10 mouse cellular contexts compared by ENCODE assay signal in the genomic region with DNA sequence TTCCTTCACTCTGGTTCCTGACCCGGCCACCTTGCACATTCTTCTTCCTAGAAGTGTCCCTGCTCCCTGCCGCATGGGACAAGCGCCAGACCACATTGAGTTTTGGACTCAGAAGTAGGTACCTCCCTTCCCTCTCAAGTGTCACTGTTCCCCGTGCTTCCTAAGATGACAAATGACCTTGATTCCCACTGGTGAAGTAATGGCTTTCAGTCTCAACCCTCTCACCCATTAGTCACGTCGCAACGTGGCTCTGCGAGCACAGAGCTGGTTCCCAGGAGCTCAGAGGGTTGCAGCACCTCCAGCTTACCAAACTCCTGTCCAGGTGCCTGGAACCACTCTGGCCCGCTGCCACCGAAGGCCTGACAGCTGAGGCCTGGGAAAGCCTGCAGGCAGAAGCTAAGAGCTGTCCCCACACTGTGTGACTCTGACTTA. TPM values are rescaled to one million over a fixed set of nuclear protein-coding genes. Genes with fewer than 3 reads are reported as not detected.
DNase-seq lines count a peak whose midpoint lies in the region; ATAC-seq lines count a peak whose summit lies in the region.
"Had no signal": no experiment of that assay in that cellular context is flagged by ENCODE, and none has a peak within 500 bp of the region (broad histone marks: within the 10 kb centered on the region; RNA-seq: fewer than 3 reads in every experiment).

No protein-coding gene starts in this region.

- peak overlapping the region; percentile 25; the same call in 1 of the 2 replicates for H3K27ac ChIP-seq in heart, embryonic 13.5 days (replicated peaks)

- H3K9me3 ChIP-seq in heart, embryonic 13.5 days: 0 out of 2 replicates have a peak, but pooled peaks cover 3% of the 10 kb centered on the region

- DNase-seq in 3134 (ENCODE audit: extremely low read depth, insufficient read length, low spot score) (peak; percentile 78), adipocyte (ENCODE audit: low spot score) (peak; percentile 85)
- peak; percentile 83 to 89 for DNase-seq in lung, adult 18-20 months
- no peak for DNase-seq in testis, postnatal 10 days (ENCODE audit: low spot score)
- DNase-seq in spleen, adult 18-20 months: no peak
- DNase-seq in urinary bladder, postnatal 4 days (ENCODE audit: low spot score in 2 of 2): no peak
- DNase-seq: forebrain, postnatal 0 days; layer of hippocampus, postnatal 36 days had no signal

- no peak overlapping the region; the same call in 1 of the 2 replicates for H3K9ac ChIP-seq in heart, embryonic 13.5 days
- H3K9ac ChIP-seq: forebrain, postnatal 0 days had no signal

- H3K27me3 ChIP-seq in heart, embryonic 13.5 days (replicated peaks): no peaks in the 10 kb centered on the region
- H3K27me3 ChIP-seq: Patski had no signal

- 53% methylated on average over 10 of the region's 10 CpGs for WGBS in heart, embryonic 13.5 days

- H3K4me3 ChIP-seq in heart, embryonic 13.5 days: no peak overlapping the region

- ATAC-seq in heart, embryonic 13.5 days (ENCODE audit: extremely low read depth, insufficient number of reproducible peaks, low FRiP score, low TSS enrichment): no peak
- ATAC-seq: forebrain, postnatal 0 days; Patski had no signal

- H3K36me3 ChIP-seq in heart, embryonic 13.5 days: no peaks in the 10 kb centered on the region

- H3K4me2 ChIP-seq in heart, embryonic 13.5 days: no peak overlapping the region

- H3K4me1 ChIP-seq in heart, embryonic 13.5 days: peaks cover 28% of the 10 kb centered on the region

RNA-seq across cellular contexts. Expression of a gene that starts 36.3 kb away (rescaled TPM):
- polyA plus RNA-seq in heart, embryonic 13.5 days (2015; fragmentation: Nextera tagmentation; extraction: Ambion mirVana): 172 and 209 TPM in 2 replicates

Comparison
In these comparisons a context has a peak if more than half of its experiments do, and no peak if none do; other contexts are left out.
1. DNase-seq: peak in 3134 (single experiment), adipocyte (single experiment) and lung, adult 18-20 months (2 of 2); none in testis, postnatal 10 days (single experiment), spleen, adult 18-20 months (0 of 2) and urinary bladder, postnatal 4 days (0 of 2).